Mouse (Mus musculus): ENCODE results near the gene Fmo2.

DNA sequence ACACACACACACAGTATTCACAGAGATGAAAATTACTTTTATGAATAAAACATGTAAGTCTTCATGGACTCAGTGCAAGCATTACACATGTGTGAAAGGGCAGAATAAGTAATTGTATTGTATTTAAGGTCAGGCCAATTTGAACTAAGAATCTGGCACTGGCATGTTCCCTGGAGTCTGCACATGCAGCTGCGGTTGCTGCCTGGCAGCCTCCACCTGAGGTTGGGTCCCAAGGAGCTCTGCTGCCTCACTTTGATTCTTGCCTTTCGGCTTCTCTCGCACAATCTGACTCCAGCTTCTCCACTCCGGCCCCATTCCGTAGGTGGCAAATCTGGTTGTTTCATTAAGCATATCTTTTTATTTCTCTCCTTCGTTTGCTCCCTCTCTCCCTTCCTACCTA lies 49.4 kb upstream of the Fmo2 start:
- no peak for TF ChIP-seq POLR2A (IDR thresholded peaks at IDR 0.05; ENCODE audit: insufficient read depth, low read depth, low read length)
- TF ChIP-seq CTCF (IDR thresholded peaks at IDR 0.05): no peak
- TF ChIP-seq EP300 (IDR thresholded peaks at IDR 0.05; ENCODE audit: insufficient read depth, low read depth, low read length): no peak

Measured in heart, adult 2 months (tissue).